Mouse (Mus musculus): ENCODE results near the gene Usp51.

- no peak for TF ChIP-seq CTCF (IDR thresholded peaks at IDR 0.05; ENCODE audit: insufficient read depth, low read length)
- no peak for TF ChIP-seq POLR2A (IDR thresholded peaks at IDR 0.05; ENCODE audit: borderline replicate concordance, extremely low read depth, low read depth, low read length)
These were observed 29.7 kb upstream of the Usp51 start for GRCm38 (mm10) chrX:152976538-152976937.
